13 mouse cellular contexts compared by ENCODE assay signal in the genomic region with DNA sequence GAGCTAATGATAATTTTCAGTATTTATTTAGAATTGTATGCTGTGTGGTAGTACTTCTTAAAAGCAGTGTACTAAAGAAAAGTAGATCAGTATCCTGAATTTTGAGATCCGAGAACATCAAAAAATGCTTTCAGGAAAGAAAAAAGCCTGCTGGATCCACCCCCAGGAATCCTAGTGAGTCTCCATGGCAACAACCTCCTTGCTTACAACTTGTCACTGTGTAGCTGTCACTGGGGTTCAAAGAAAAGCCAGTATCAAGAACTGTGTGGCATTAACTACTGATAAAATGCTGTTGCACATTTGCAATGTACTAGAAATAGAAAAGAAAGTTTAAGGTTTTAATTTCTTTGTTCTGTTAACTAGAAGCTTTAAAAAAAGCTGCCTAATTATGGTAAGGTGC. TPM values are rescaled to one million over a fixed set of nuclear protein-coding genes. Genes with fewer than 3 reads are reported as not detected.
DNase-seq lines count a peak whose midpoint lies in the region; ATAC-seq and TF ChIP-seq lines count a peak whose summit lies in the region.
"Had no signal": no experiment of that assay in that cellular context is flagged by ENCODE, and none has a peak within 500 bp of the region (broad histone marks: within the 10 kb centered on the region; RNA-seq: fewer than 3 reads in every experiment).

No protein-coding gene starts in this region.

- no peak overlapping the region for H3K9ac ChIP-seq in heart, embryonic 13.5 days
- no peak overlapping the region for H3K9ac ChIP-seq in lung, postnatal 0 days (replicated peaks; ENCODE audit: low read depth)
- H3K9ac ChIP-seq: liver, postnatal 0 days had no signal

- H3K9me3 ChIP-seq in heart, embryonic 13.5 days, result no peaks in the 10 kb centered on the region
- H3K9me3 ChIP-seq in heart, embryonic 10.5 days, result no peaks in the 10 kb centered on the region
- no peaks in the 10 kb centered on the region for H3K9me3 ChIP-seq in lung, postnatal 0 days (ENCODE audit: low read length)
- H3K9me3 ChIP-seq: megakaryocyte, embryonic 14.5 days had no signal

- no peaks in the 10 kb centered on the region for H3K27me3 ChIP-seq in heart, embryonic 13.5 days (replicated peaks)
- H3K27me3 ChIP-seq in heart, embryonic 10.5 days (ENCODE audit: insufficient read depth, poor library complexity, severe bottlenecking), result no peaks in the 10 kb centered on the region
- no peaks in the 10 kb centered on the region for H3K27me3 ChIP-seq in lung, postnatal 0 days (replicated peaks; ENCODE audit: insufficient read depth, low read length)
- H3K27me3 ChIP-seq: megakaryocyte, embryonic 14.5 days had no signal

- intact Hi-C loops in left cerebral cortex, postnatal 25 days (cut with DNase I), result no loop called here

- 35% methylated on average over 1 of the region's 1 CpGs for WGBS in heart, embryonic 13.5 days
- WGBS in heart, embryonic 10.5 days, result 54% methylated on average over 1 of the region's 1 CpGs
- WGBS in lung, postnatal 0 days, result 57% methylated on average over 1 of the region's 1 CpGs

- DNase-seq in heart, embryonic 10.5 days (ENCODE audit: low spot score), result no peak
- DNase-seq in testis, postnatal 14 days (ENCODE audit: low spot score), result peak; percentile 15
- DNase-seq in testis, postnatal 10 days (ENCODE audit: low spot score), result no peak
- peak; percentile 47 to 86 for DNase-seq in left cerebral cortex, postnatal 25 days (ENCODE audit: low spot score in 2 of 2)
- no peak for DNase-seq in gastrocnemius, postnatal 25 days
- DNase-seq in lung, postnatal 0 days (ENCODE audit: low spot score), result no peak
- DNase-seq in thymus, adult 18-20 months, result no peak
- DNase-seq: adrenal gland, postnatal 25 days; kidney, adult 8-10 months; liver, postnatal 0 days had no signal

- peaks cover 37% of the 10 kb centered on the region for H3K4me1 ChIP-seq in heart, embryonic 13.5 days
- H3K4me1 ChIP-seq in heart, embryonic 10.5 days, result peaks cover 17% of the 10 kb centered on the region
- no peaks in the 10 kb centered on the region for H3K4me1 ChIP-seq in lung, postnatal 0 days (ENCODE audit: insufficient read depth, low read depth, low read length)

- peak overlapping the region; percentile 62 for H3K27ac ChIP-seq in heart, embryonic 13.5 days (replicated peaks)
- H3K27ac ChIP-seq in heart, embryonic 10.5 days, result no peak overlapping the region
- no peak overlapping the region for H3K27ac ChIP-seq in lung, postnatal 0 days (ENCODE audit: low read length)

- no peak overlapping the region for H3K4me3 ChIP-seq in heart, embryonic 13.5 days
- H3K4me3 ChIP-seq in heart, embryonic 10.5 days, result no peak overlapping the region
- H3K4me3 ChIP-seq in lung, postnatal 0 days (ENCODE audit: low read depth, low read length), result no peak overlapping the region
- H3K4me3 ChIP-seq: erythroblast, embryonic 14.5 days; megakaryocyte, embryonic 14.5 days had no signal

- H3K36me3 ChIP-seq in heart, embryonic 13.5 days, result peaks cover 15% of the 10 kb centered on the region; the same call in 1 of the 2 replicates
- H3K36me3 ChIP-seq in heart, embryonic 10.5 days, result peaks cover 12% of the 10 kb centered on the region; the same call in 1 of the 2 replicates
- H3K36me3 ChIP-seq in lung, postnatal 0 days (ENCODE audit: insufficient read depth, low read length), result no peaks in the 10 kb centered on the region

- TF ChIP-seq EP300 in lung, postnatal 0 days (IDR thresholded peaks at IDR 0.05), result no peak

- no peak for TF ChIP-seq CTCF in lung, postnatal 0 days (IDR thresholded peaks at IDR 0.05)

- H3K4me2 ChIP-seq in heart, embryonic 13.5 days, result no peak overlapping the region
- no peak overlapping the region for H3K4me2 ChIP-seq in lung, postnatal 0 days (replicated peaks; ENCODE audit: low read depth, low read length)

- no peak for ATAC-seq in heart, embryonic 13.5 days (ENCODE audit: extremely low read depth, insufficient number of reproducible peaks, low FRiP score, low TSS enrichment)
- ATAC-seq in lung, postnatal 0 days, result no peak
- ATAC-seq: liver, postnatal 0 days had no signal

RNA-seq across cellular contexts. Expression of gene Celf1, which starts 15.9 kb away (rescaled TPM):
- polyA plus RNA-seq in heart, embryonic 13.5 days (2015; fragmentation: Nextera tagmentation; extraction: Ambion mirVana), result 93.9 and 98.7 TPM in 2 replicates
- 128 and 155 TPM in 2 replicates for polyA plus RNA-seq in heart, embryonic 10.5 days (2016; fragmentation: Nextera tagmentation; extraction: Ambion mirVana)
- 100 to 1,000 TPM; 151 to 155 TPM for total RNA-seq in left cerebral cortex, postnatal 25 days (2021)
- 10 to 100 TPM; 39.5 to 54.5 TPM for total RNA-seq in gastrocnemius, postnatal 25 days (2021)
- polyA plus RNA-seq in lung, postnatal 0 days (2015; fragmentation: Nextera tagmentation; extraction: Ambion mirVana), result 35.1 and 37.5 TPM in 2 replicates

RNA-seq across cellular contexts. Expression of gene Ndufs3, which starts 51.4 kb away (rescaled TPM):
- polyA plus RNA-seq in heart, embryonic 13.5 days (2015; fragmentation: Nextera tagmentation; extraction: Ambion mirVana), result 314 and 369 TPM in 2 replicates
- 276 and 329 TPM in 2 replicates for polyA plus RNA-seq in heart, embryonic 10.5 days (2016; fragmentation: Nextera tagmentation; extraction: Ambion mirVana)
- 100 to 1,000 TPM; 234 to 246 TPM for total RNA-seq in left cerebral cortex, postnatal 25 days (2021)
- total RNA-seq in gastrocnemius, postnatal 25 days (2021), result 100 to 1,000 TPM; 455 to 488 TPM
- 146 and 159 TPM in 2 replicates for polyA plus RNA-seq in lung, postnatal 0 days (2015; fragmentation: Nextera tagmentation; extraction: Ambion mirVana)

RNA-seq across cellular contexts. Expression of gene Kbtbd4, which starts 51.5 kb away (rescaled TPM):
- 26.8 and 27.7 TPM in 2 replicates for polyA plus RNA-seq in heart, embryonic 13.5 days (2015; fragmentation: Nextera tagmentation; extraction: Ambion mirVana)
- 33.2 and 42.2 TPM in 2 replicates for polyA plus RNA-seq in heart, embryonic 10.5 days (2016; fragmentation: Nextera tagmentation; extraction: Ambion mirVana)
- 10 to 100 TPM; 40.1 to 43.1 TPM for total RNA-seq in left cerebral cortex, postnatal 25 days (2021)
- 10 to 100 TPM; 12.1 to 15.4 TPM for total RNA-seq in gastrocnemius, postnatal 25 days (2021)
- 18.1 and 21.3 TPM in 2 replicates for polyA plus RNA-seq in lung, postnatal 0 days (2015; fragmentation: Nextera tagmentation; extraction: Ambion mirVana)

Comparison
In these comparisons a context has a peak if more than half of its experiments do, and no peak if none do; other contexts are left out.
1. DNase-seq: peak in testis, postnatal 14 days (single experiment) and left cerebral cortex, postnatal 25 days (2 of 2); none in heart, embryonic 10.5 days (single experiment), testis, postnatal 10 days (single experiment), gastrocnemius, postnatal 25 days (single experiment), lung, postnatal 0 days (single experiment) and thymus, adult 18-20 months (0 of 2).